Mouse (Mus musculus) thymus, postnatal 4 days (tissue): ENCODE measurements around the gene Gm15557.
"Not testable (repeated sequence)": the region's sequence is repeated elsewhere in the genome, so short reads cannot be mapped to it uniquely, and the experiment has no call there.

Source experiments
- DNase-seq: peaks from one replicate; pipeline ENCODE4 v3.0.0; 2021

Gm15557 gene

DNA sequence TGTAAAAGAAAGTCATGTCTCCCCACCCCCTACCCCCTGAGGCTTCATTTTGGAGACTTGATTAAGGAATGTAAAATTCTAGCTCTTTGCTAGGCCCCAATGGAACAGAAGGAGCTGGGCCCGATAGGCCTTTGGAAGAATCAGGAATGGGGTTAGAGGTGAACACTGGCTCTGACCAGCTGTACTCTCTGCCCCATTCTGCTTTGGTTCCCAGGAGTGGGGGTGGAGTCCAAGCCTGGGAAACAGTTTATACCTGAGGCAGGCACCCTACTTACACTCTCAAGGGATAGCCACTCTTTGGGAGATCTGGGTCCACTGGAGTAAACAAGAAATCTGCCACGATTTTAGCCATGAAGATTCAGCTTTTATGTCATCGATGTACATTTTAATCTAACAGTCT lies at the start of gene Gm15557:
Gene Gm15557, plus strand, starts transcription at position 48 of the 400 bp plus-strand sequence.
- DNase-seq: no peak

- DNase-seq: no peak
These were observed 46.1 kb upstream of the Gm15557 start for GRCm38 (mm10) chr2:155894307-155895045.

GRCm38 (mm10) chr2:155895046-155895735 lies 45.3 kb upstream of the Gm15557 start:
- no peak for DNase-seq

DNA sequence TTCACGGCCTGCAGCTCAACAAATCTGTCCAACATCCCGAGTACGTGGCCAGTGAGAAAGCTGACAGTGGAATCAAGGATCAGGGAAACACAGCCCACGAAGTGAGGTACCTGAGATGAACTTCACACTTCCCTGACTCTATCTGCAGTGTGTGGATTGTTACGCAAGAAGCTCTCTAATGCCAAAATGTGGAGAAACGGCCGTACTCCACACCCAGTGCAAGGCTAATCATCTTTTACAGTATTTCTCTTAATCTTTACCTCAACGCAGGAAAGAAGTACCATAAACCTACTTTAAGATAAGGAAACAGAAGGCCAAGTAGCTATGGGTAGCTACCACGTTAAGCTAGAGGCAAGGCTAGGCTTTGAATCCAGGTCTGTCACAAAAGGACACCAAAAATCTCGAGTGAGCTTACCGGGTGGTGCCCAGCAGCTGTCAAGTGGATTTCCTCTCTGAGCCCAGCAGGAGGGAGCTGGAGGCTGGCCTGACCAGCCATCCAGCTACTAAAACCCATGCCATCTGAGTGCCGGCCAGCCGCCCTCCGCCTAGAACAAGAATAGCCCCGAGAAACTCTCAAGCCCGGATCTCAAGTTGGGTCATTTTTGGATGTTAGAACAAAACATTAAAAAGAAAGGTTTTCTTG lies 37.4 kb upstream of the Gm15557 start:
- no peak for DNase-seq

- DNase-seq: no peak
These were observed 36.9 kb upstream of the Gm15557 start for GRCm38 (mm10) chr2:155903632-155904008.

GRCm38 (mm10) chr2:155914684-155915083 lies 25.8 kb upstream of the Gm15557 start:
- no peak for DNase-seq

DNA sequence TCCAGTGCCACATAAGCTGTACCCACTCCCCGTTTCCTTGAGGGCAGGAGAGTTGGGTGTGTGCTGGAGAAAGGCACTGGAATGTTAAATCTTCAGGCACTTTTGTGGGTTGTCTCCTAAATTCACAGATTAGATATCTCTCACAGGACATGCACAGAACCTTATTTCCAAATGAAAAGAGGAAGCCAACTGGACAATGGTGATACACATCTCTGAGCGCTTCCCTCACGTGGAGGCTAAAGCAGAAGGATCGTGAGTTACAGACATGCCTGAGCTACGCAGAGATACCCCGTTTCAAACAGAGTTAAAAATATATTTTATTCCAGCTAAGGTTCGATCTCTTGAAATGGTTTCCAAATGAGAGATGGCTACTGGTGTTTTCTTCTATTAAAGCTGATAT lies 17.4 kb upstream of the Gm15557 start:
- DNase-seq: no peak

DNA sequence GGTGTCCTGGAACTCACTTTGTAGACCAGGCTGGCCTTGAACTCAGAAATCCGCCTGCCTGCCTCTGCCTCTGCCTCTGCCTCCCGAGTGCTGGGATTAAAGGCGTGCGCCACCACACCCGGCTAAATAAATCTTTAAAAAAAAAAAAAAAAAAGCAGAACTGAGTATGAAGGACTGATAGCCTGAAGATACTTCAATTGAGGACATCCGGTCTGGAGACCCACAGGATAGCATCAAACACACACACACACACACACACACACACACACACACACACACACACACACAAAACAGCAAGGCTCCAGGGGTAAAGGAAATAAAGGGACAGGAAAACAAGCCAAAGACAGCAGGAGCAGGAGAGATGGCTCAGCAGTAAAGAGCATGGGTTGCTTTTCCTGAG lies 15.3 kb upstream of the Gm15557 start:
- DNase-seq: not testable (repeated sequence)

DNA sequence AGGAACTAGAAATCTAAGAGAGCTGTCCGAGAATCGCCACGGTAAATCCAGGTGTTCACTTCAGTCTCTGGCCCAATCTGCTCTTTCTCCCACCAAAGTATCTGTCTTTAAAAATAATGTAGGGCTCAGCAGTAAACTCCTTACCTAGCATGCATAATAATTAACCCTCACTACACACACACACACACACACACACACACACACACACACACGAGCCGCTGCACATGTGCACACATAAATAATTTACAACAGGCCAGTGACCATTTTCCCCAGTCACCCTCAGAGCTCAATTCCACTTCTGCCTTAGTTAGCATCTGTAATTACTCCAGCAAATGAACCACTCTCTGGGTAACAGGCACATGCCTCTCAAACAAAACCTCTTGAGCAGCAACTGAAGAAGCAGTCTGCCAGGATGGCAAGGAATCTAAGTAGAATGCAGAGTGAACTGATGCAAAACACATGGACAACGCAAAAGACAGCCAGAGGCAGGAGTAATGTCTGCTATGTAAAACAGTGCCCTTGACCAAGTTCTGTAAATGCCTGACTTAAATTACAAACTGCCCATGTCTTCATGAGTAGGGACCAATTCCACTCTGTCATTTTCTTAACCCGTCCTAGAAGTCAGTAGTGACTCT lies 11.7 kb upstream of the Gm15557 start:
- DNase-seq: no peak

DNA sequence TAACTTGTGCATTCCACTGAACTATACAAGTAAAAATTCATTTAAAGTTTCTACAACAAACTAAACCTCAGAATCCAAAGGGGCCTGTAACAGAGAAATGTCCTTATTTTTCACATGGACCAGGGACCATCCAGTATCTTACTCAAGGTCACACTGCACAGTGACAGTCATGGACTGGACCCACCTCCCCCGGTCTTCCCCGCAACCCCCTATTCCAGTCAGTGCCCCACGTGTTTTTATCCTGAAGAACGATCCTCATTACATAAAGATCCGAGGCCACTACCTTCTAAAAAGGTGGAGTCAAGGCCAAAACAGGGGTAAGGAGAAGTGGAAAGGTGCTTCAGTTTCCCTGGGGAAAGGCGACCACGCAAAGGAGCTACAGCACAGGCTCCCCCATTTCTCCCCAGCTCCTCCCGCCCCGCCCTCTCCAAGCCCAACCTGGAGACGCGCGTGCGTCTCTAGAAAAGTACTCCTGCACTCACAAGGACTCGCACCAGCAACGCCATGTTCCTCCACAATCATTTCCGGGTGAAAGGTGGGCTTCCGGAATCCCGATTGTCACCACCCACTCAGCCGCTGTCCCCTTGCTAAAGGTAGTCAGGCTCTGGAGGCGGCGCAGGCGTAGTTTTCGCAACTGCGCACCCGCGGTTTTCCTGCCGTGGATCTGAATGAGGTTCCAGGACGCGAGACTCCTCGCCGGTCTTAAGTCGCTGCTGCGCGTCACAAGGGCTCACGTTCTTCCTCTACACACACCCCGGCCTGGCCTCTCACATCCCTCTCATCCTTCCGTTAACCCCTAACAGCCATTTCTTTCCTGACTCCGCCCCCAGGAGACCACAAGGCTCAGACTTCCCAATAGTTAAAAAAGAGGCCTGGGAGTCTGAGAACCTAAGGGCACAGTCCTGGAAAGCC lies 10.7 kb upstream of the Gm15557 start, which contains the start of gene Uqcc1:
Gene Uqcc1, minus strand, starts transcription at position 780 of the 912 bp plus-strand sequence.
- DNase-seq: peak; percentile 92

- no peak for DNase-seq
These were observed 515 bp upstream of the Gm15557 start for GRCm38 (mm10) chr2:155939897-155940529.

GRCm38 (mm10) chr2:155941697-155942442 lies 1.3 kb downstream of the Gm15557 start:
- no peak for DNase-seq

DNA sequence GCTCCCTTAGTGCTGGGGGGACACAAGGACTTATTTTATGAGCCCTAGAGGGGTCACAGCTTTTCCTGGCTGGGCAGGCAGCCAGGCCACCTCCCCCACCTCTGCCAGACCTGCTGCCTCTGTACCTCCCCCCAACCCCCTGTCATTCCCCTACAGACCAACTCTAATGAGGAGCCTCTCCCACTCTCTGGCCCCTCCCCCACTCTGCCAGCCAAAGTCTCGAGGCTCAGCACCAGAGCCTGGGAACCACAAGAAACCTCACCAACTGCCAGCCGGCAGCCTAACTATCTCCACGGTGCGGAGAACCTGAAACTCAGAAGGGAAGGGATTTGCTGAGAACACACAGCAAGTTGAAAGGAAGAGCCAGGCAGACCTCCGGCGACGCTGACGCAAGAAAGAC lies 2.9 kb downstream of the Gm15557 start:
- peak; percentile 38 for DNase-seq

GRCm38 (mm10) chr2:155944685-155945084 lies 4.2 kb downstream of the Gm15557 start:
- no peak for DNase-seq

DNA sequence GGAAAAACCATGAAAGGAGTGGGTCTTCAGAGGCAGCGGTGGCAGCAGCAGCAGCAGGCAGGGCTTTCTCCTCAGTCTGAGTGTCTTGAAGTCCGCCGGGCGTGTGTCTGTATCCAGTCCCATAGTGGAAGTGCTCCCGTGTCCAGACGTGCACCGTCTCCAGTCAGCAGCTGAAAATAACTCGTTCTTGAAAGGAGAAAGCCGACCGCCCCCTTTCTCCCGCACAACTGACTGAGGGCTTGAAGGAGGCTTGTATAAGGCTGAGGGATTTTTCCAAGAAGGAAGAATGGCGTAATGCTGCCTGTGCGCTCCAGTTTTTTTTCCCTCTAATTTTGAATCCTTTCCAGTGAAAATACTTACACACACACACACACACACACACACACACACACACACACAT lies 4.6 kb downstream of the Gm15557 start, which contains the start of gene Gdf5:
Gene Gdf5, minus strand, starts transcription at position 244 of the 400 bp plus-strand sequence.
- no peak for DNase-seq

- DNase-seq: no peak
These were observed 5.1 kb downstream of the Gm15557 start for GRCm38 (mm10) chr2:155945580-155945979.

DNA sequence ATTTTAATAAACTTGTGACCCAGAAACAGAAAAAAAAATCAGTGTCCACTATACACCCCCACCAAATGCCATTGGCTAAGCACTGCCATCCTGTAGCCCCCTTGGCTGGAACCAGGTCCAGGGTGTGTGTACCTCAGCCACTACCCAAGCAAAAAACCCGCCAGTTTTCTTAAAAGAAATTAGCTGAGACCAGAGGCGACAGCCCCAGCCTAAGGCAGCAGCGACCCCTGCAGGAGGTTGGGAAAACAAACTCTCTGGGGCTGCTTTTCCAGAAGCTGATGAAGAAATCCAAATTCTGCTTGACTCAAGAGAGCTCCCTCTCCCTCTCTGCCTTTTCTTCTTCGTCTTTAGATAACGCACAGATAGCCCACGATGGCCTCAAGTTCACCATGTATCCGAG lies 5.5 kb downstream of the Gm15557 start:
- DNase-seq: peak; percentile 89

- no peak for DNase-seq
These were observed 6.0 kb downstream of the Gm15557 start for GRCm38 (mm10) chr2:155946499-155946898.

DNA sequence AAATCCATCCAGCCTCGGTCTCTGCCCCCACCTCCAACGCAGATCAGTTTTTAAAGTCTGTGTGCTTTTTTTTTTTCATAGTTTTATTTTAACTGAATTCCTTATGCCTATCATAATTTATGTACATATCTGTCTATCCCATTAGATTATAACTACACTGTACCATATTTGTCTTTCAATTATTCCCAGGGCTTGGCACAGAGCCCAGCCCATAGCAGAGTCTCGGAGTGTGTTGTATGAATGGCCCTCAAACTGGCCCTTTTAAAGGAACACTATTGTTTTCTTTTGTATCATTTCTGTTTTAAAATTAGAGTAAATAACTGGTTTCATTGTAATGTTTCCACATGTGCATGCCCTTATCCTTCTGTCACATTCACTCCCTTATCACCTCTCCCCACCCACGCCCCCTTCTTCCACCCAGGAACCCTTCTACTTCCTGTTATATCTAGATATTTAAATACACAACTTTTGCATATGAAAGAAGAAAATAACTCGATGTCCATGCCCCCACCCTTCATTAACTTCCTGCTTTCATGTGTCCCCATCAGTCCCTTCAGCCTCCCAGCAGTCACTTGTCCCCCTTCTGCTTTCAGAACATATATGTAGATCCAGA lies 7.0 kb downstream of the Gm15557 start:
- no peak for DNase-seq

- no peak for DNase-seq
These were observed 8.8 kb downstream of the Gm15557 start for GRCm38 (mm10) chr2:155949362-155949761.
